Mouse (Mus musculus): ENCODE measurements around the gene Cd70.

Cd70 gene

DNA sequence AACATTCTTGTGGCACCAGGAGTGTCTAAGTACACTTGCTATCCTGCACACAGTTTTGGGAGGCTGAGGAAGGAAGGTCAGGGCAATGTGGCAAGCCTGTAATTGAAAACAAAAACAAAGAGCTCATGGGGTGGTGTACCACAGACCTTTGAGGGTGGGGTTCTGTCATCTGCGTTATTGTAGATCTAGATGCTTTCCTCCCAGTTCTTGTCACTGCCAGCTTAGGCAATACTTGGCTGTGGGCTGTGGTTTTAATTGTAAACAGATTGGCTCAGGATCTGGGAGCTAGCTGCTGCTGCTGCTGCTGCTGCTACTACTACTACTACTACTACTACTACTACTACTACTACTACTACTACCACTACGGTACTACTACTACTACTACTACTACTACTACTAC is 47.3 kb downstream of the Cd70 start:
- in situ Hi-C loops (cut with MboI; ENCODE audit: unreplicated experiment in 2 of 2), result no loop called here

DNA sequence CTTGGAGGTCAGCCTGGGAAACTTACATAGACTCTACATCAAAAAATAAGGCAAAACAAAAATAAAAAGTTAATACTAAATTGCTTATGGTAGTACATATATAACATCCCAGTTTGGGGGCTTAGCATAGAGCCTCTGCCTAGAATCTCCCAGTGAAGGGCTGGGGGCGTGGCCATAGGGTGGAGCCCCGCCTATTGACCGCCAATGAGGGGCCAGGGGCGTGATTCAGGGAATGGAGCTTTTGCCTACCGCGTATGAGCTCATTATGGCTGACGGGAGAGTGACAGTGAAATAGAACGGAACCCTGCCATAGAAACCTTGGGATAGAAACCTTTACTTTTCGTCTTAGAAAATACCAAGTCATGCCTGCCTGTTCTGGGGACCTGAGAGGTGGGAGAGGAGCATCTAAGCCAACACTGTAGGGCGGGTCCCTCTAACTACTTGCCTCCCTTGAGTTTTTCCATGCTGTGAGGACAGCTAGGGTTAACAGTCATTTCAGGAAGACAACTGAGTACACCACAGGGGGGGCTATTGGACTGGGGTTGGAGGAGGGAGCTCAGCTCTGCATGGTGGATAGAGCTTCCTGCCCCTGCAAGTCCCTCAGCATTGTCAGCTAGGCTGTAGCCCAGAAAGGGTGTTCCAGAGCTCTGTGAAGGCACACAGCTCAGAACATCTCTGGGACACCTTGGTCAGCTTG is 49.8 kb downstream of the Cd70 start:
- in situ Hi-C loops (cut with MboI; ENCODE audit: unreplicated experiment in 2 of 2), result loop anchor here (5.0 kb wide), 5 partner anchors 47 to 238 kb away; partner anchors contain the start of gene Alkbh7 (in 1 of the 2)

- in situ Hi-C loops (cut with MboI; ENCODE audit: unreplicated experiment in 2 of 2), result loop anchor here (5.0 kb wide), 5 partner anchors 46 to 239 kb away; partner anchors contain the start of gene Alkbh7 (in 1 of the 2)
Observed at GRCm38 (mm10) chr17:57098321-57098720, 51.3 kb downstream of the Cd70 start.

- in situ Hi-C loops (cut with MboI; ENCODE audit: unreplicated experiment in 2 of 2), result loop anchor here (5.0 kb wide), 5 partner anchors 44 to 241 kb away; partner anchors contain the start of gene Alkbh7 (in 1 of the 2)
Observed at GRCm38 (mm10) chr17:57096623-57096920, 53.0 kb downstream of the Cd70 start.
